Mouse (Mus musculus) MEL (cell line): ENCODE measurements around the gene Sept3.

Source experiments
- CTCF ChIP-seq, 3 experiments: IDR thresholded peaks in 2 of 3; conservative IDR thresholded peaks in 1 of 3; 2 replicates each; pipeline ENCODE4 v1.5.1; 2011 to 2012; ENCODE audit warnings: low read length in 3 of 3, low read depth in 2 of 3, mild to moderate bottlenecking in 2 of 3, improper control_type of control experiment in 1 of 3, inconsistent platforms in 1 of 3, mixed read lengths in 1 of 3, moderate library complexity in 1 of 3; ENCODE audit not compliant: control insufficient read depth in 1 of 3, insufficient read depth in 1 of 3, poor library complexity in 1 of 3, severe bottlenecking in 1 of 3
- POLR2A ChIP-seq, 2 experiments: IDR thresholded peaks; 2 replicates each; pipeline ENCODE4 v1.6.1; 2011 to 2012; ENCODE audit warnings: low read length in 2 of 2, mild to moderate bottlenecking in 2 of 2, control low read depth in 1 of 2, improper control_type of control experiment in 1 of 2, low read depth in 1 of 2, moderate library complexity in 1 of 2; ENCODE audit not compliant: control insufficient read depth in 1 of 2, insufficient read depth in 1 of 2, poor library complexity in 1 of 2
- TBP ChIP-seq: IDR thresholded peaks from 2 replicates; pipeline ENCODE4 v1.8.0; 2011; ENCODE audit warnings: low read depth, low read length, improper control_type of control experiment

DNA sequence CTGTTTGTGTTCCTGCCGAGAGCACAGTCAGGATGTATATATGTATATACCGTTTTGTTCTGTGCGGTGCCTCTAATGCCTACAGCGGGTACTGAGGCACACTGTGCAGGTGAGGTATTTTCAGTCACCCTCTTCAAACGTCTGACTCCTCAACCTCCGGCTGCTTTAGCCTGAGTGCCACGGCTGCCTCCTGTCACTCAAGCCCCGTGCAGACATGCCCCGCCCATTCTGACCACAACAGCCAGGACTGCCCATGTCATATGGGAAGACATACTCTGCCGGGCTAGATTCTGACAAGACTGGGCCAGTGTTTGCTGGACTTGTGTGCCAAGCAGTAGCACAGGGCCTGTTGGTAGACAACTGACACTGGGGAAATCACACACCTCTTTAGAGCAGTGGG lies 39.0 kb upstream of the Sept3 start:
- TF ChIP-seq POLR2A (IDR thresholded peaks at IDR 0.05; ENCODE audit: control insufficient read depth in 1 of 2, insufficient read depth in 1 of 2, low read depth in 1 of 2, low read length in 2 of 2, poor library complexity in 1 of 2): no peak
- no peak for TF ChIP-seq CTCF (IDR thresholded peaks at IDR 0.05 in 2 of 3, conservative IDR thresholded peaks at IDR 0.05 in 1 of 3; ENCODE audit: control insufficient read depth in 1 of 3, insufficient read depth in 1 of 3, low read depth in 2 of 3, low read length in 3 of 3, poor library complexity in 1 of 3, severe bottlenecking in 1 of 3)
- TF ChIP-seq TBP: no peak
